ENCODE assay signal across 18 mouse cellular contexts in the genomic region with DNA sequence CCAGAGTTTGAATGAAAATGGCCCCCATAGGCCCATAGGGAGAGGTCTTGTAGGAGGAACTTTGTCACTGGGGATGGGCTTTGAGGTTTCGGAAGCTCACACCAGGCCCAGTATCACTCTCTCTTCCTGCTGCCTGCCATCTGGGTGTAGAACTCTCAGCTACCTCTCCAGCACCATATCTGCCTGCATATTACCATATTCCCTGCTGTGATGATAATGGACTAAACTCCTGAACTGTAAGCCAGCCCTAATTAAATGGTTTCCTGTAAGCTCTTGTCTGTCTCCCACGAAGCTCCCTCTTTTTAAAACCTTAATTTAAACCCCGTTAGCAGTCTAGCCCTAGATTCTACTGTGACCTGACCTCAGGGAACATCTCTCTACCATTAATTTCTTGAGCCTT.
DNase-seq lines count a peak whose midpoint lies in the region; ATAC-seq lines count a peak whose summit lies in the region.
"Had no signal": no experiment of that assay in that cellular context is flagged by ENCODE, and none has a peak within 500 bp of the region (broad histone marks: within the 10 kb centered on the region; RNA-seq: fewer than 3 reads in every experiment).

No protein-coding gene starts in this region.

- no peak for DNase-seq in neural tube, embryonic 10.5 days (ENCODE audit: extremely low spot score, low spot score)
- no peak for DNase-seq in limb, embryonic 11.5 days (ENCODE audit: low spot score)
- DNase-seq in layer of hippocampus, postnatal 36 days = no peak
- DNase-seq: adrenal gland, adult 8-10 months; cerebellum, adult 9-11 months; kidney, postnatal 36 days; lung, adult 18-20 months; lung, postnatal 14 days; thymus, postnatal 25 days had no signal

- H3K4me3 ChIP-seq in forebrain, embryonic 16.5 days (replicated peaks; ENCODE audit: low read length) = no peak overlapping the region
- no peak overlapping the region for H3K4me3 ChIP-seq in forebrain, embryonic 13.5 days
- H3K4me3 ChIP-seq in neural tube, embryonic 14.5 days (ENCODE audit: low read depth, low read length) = no peak overlapping the region
- no peak overlapping the region for H3K4me3 ChIP-seq in limb, embryonic 11.5 days (ENCODE audit: low read depth, low read length)
- H3K4me3 ChIP-seq: megakaryocyte, embryonic 14.5 days had no signal

- no peak overlapping the region for H3K4me2 ChIP-seq in forebrain, embryonic 16.5 days (ENCODE audit: low read length)
- H3K4me2 ChIP-seq in forebrain, embryonic 13.5 days = no peak overlapping the region
- no peak overlapping the region for H3K4me2 ChIP-seq in neural tube, embryonic 14.5 days (ENCODE audit: low read depth, low read length)
- H3K4me2 ChIP-seq in limb, embryonic 11.5 days (ENCODE audit: low read depth, severe bottlenecking) = no peak overlapping the region

- ATAC-seq in forebrain, embryonic 16.5 days = peak; percentile 12; the same call in 1 of the 2 replicates
- no peak; the same call in 1 of the 2 replicates for ATAC-seq in forebrain, embryonic 13.5 days
- peak; percentile 19; the same call in 1 of the 2 replicates for ATAC-seq in neural tube, embryonic 14.5 days (ENCODE audit: low read depth)
- no peak for ATAC-seq in limb, embryonic 11.5 days (ENCODE audit: insufficient number of reproducible peaks, low FRiP score, low TSS enrichment, low read depth)
- ATAC-seq in monocyte, adult 5-6 weeks (replicated peaks; ENCODE audit: insufficient number of reproducible peaks, low FRiP score, low TSS enrichment, poor library complexity, severe bottlenecking) = no peak
- ATAC-seq: forebrain, embryonic 14.5 days; intestine, embryonic 16.5 days; midbrain, embryonic 16.5 days had no signal

- H3K27ac ChIP-seq in forebrain, embryonic 16.5 days (ENCODE audit: low read length) = no peak overlapping the region
- H3K27ac ChIP-seq in forebrain, embryonic 13.5 days = no peak overlapping the region
- H3K27ac ChIP-seq in neural tube, embryonic 14.5 days (ENCODE audit: low read depth, low read length) = no peak overlapping the region
- H3K27ac ChIP-seq in limb, embryonic 11.5 days (replicated peaks; ENCODE audit: low read depth, low read length) = peak overlapping the region; percentile 83; the same call in 1 of the 2 replicates

- peaks cover 26% of the 10 kb centered on the region for H3K4me1 ChIP-seq in forebrain, embryonic 16.5 days (replicated peaks; ENCODE audit: control insufficient read depth, insufficient read depth, low read length)
- peaks cover 40% of the 10 kb centered on the region for H3K4me1 ChIP-seq in forebrain, embryonic 13.5 days
- peaks cover 14% of the 10 kb centered on the region for H3K4me1 ChIP-seq in neural tube, embryonic 14.5 days (ENCODE audit: control insufficient read depth, insufficient read depth, low read length)
- H3K4me1 ChIP-seq in limb, embryonic 11.5 days (ENCODE audit: control insufficient read depth, insufficient read depth, low read length) = peaks cover 61% of the 10 kb centered on the region
- H3K4me1 ChIP-seq: megakaryocyte, embryonic 14.5 days had no signal

- no peak overlapping the region for H3K9ac ChIP-seq in forebrain, embryonic 16.5 days (replicated peaks; ENCODE audit: low read depth, low read length)
- no peak overlapping the region for H3K9ac ChIP-seq in forebrain, embryonic 13.5 days
- no peak overlapping the region for H3K9ac ChIP-seq in neural tube, embryonic 14.5 days (replicated peaks; ENCODE audit: low read depth, low read length)
- H3K9ac ChIP-seq in limb, embryonic 11.5 days (ENCODE audit: low read length) = no peak overlapping the region

- 39% methylated on average over 3 of the region's 3 CpGs for WGBS in forebrain, embryonic 16.5 days
- WGBS in forebrain, embryonic 13.5 days = 38% methylated on average over 3 of the region's 3 CpGs
- WGBS in neural tube, embryonic 14.5 days = 38% methylated on average over 3 of the region's 3 CpGs
- WGBS in limb, embryonic 11.5 days = 17% methylated on average over 3 of the region's 3 CpGs

- H3K27me3 ChIP-seq in forebrain, embryonic 16.5 days (replicated peaks; ENCODE audit: control insufficient read depth, insufficient read depth, low read length) = no peaks in the 10 kb centered on the region
- 0 out of 2 replicates have a peak, but pooled peaks cover 5% of the 10 kb centered on the region for H3K27me3 ChIP-seq in forebrain, embryonic 13.5 days
- no peaks in the 10 kb centered on the region for H3K27me3 ChIP-seq in neural tube, embryonic 14.5 days (ENCODE audit: control insufficient read depth, insufficient read depth, low read length)
- H3K27me3 ChIP-seq in limb, embryonic 11.5 days (ENCODE audit: control insufficient read depth, insufficient read depth, low read length) = no peaks in the 10 kb centered on the region
- H3K27me3 ChIP-seq: CH12.LX; megakaryocyte, embryonic 14.5 days had no signal

- no peaks in the 10 kb centered on the region for H3K9me3 ChIP-seq in forebrain, embryonic 16.5 days (ENCODE audit: control insufficient read depth, low read length)
- no peaks in the 10 kb centered on the region for H3K9me3 ChIP-seq in forebrain, embryonic 13.5 days (replicated peaks)
- no peaks in the 10 kb centered on the region for H3K9me3 ChIP-seq in neural tube, embryonic 14.5 days (ENCODE audit: control insufficient read depth, low read length)
- no peaks in the 10 kb centered on the region for H3K9me3 ChIP-seq in limb, embryonic 11.5 days (ENCODE audit: control insufficient read depth, low read length)

- no peaks in the 10 kb centered on the region for H3K36me3 ChIP-seq in forebrain, embryonic 16.5 days (ENCODE audit: control insufficient read depth, insufficient read depth)
- H3K36me3 ChIP-seq in forebrain, embryonic 13.5 days (ENCODE audit: poor library complexity, severe bottlenecking) = no peaks in the 10 kb centered on the region
- H3K36me3 ChIP-seq in neural tube, embryonic 14.5 days (ENCODE audit: control insufficient read depth, insufficient read depth, low read length) = no peaks in the 10 kb centered on the region
- no peaks in the 10 kb centered on the region for H3K36me3 ChIP-seq in limb, embryonic 11.5 days (ENCODE audit: control insufficient read depth, insufficient read depth, low read length)

Comparison
In these comparisons a context has a peak if more than half of its experiments do, and no peak if none do; other contexts are left out.
1. ATAC-seq: peak in forebrain, embryonic 16.5 days (single experiment) and neural tube, embryonic 14.5 days (single experiment); none in forebrain, embryonic 13.5 days (single experiment), limb, embryonic 11.5 days (single experiment) and monocyte, adult 5-6 weeks (single experiment).